Mouse (Mus musculus) ES-E14 (cell line): ENCODE results near the gene Reln. TPM values are rescaled to one million over a fixed set of nuclear protein-coding genes. Genes with fewer than 3 reads are reported as not detected.
A peak's percentile ranks its signal among the peaks of the same experiment; 100 is the strongest.

ENCODE experiments used
- DNase-seq: peaks from one replicate; pipeline ENCODE4 v3.0.0-alpha.2; 2013; ENCODE audit warnings: low read depth, low spot score
- H3K27ac ChIP-seq: 2 replicates; pipeline ENCODE4 v1.5.1; 2012; ENCODE audit warnings: low read depth, mild to moderate bottlenecking, low read length, moderate library complexity, mixed read lengths; ENCODE audit not compliant: poor library complexity, insufficient read depth, severe bottlenecking
- H3K36me3 ChIP-seq: 2 replicates; pipeline ENCODE4 v1.6.1; 2012; ENCODE audit warnings: mild to moderate bottlenecking, low read length, moderate library complexity, mixed read lengths; ENCODE audit not compliant: control insufficient read depth, poor library complexity, insufficient read depth, severe bottlenecking
- H3K4me1 ChIP-seq, 2 experiments: fragments of 150-350 bp in 1 of 2; sonication (generic) in 1 of 2; 2 replicates each; pipeline ENCODE4 v1.6.1; 2012; ENCODE audit warnings: low read length in 2 of 2, mild to moderate bottlenecking in 1 of 2, mixed read lengths in 1 of 2; ENCODE audit not compliant: control insufficient read depth in 2 of 2, insufficient read depth in 2 of 2, poor library complexity in 1 of 2
- H3K4me3 ChIP-seq, 2 experiments: fragments of 150-350 bp in 1 of 2; sonication (generic) in 1 of 2; 2 replicates each; pipeline ENCODE4 v1.5.1; 2012; ENCODE audit warnings: low read length in 2 of 2, low read depth in 1 of 2, mild to moderate bottlenecking in 1 of 2, mixed read lengths in 1 of 2; ENCODE audit not compliant: insufficient read depth in 1 of 2, poor library complexity in 1 of 2, severe bottlenecking in 1 of 2
- H3K9ac ChIP-seq: 2 replicates; pipeline ENCODE4 v1.6.1; 2012; ENCODE audit warnings: low read depth, mild to moderate bottlenecking, low read length, mixed read lengths; ENCODE audit not compliant: poor library complexity, insufficient read depth, severe bottlenecking
- H3K9me3 ChIP-seq: fragments of 150-350 bp; sonication (generic); 2 replicates; pipeline ENCODE4 v1.6.1; 2012; ENCODE audit warnings: low read depth, mild to moderate bottlenecking, low read length; ENCODE audit not compliant: control insufficient read depth, insufficient read depth
- CHD2 ChIP-seq: IDR thresholded peaks from 2 replicates; pipeline ENCODE4 v1.6.1; 2014; ENCODE audit warnings: mild to moderate bottlenecking, low read depth, low read length, inconsistent platforms
- HCFC1 ChIP-seq: IDR thresholded peaks from 2 replicates; pipeline ENCODE4 v1.6.1; 2012; ENCODE audit warnings: low read length, inconsistent platforms, borderline replicate concordance; ENCODE audit not compliant: insufficient read depth
- MAFK ChIP-seq: IDR thresholded peaks from 2 replicates; pipeline ENCODE4 v1.6.1; 2014; ENCODE audit warnings: mild to moderate bottlenecking, low read depth, low read length, inconsistent platforms; ENCODE audit not compliant: insufficient read depth
- ZC3H11A ChIP-seq: IDR thresholded peaks from 2 replicates; pipeline ENCODE4 v1.6.1; 2012; ENCODE audit warnings: low read depth, mild to moderate bottlenecking, inconsistent platforms, low read length, borderline replicate concordance
- ZNF384 ChIP-seq: IDR thresholded peaks from 2 replicates; pipeline ENCODE4 v1.6.1; 2012; ENCODE audit warnings: low read depth, low read length, inconsistent platforms
- in situ Hi-C, 2 experiments: fragments of 600-800 bp; cut with MboI; formaldehyde crosslinking; loops; one replicate each; pipeline ENCODE4 v1.15.1; 2025; ENCODE audit warnings: low sequenced_read_pairs in 2 of 2, inconsistent platforms in 1 of 2; ENCODE audit not compliant: unreplicated experiment in 2 of 2
- total RNA-seq: library from RNA; depleted of rRNA; stranded (reverse); fragments of 300-350 nt; gene quantifications from 2 replicates; pipeline ENCODE4 v1.2.3, GENCODE M21; 2012

Gene Reln
- total RNA-seq, 1 experiment = 2.1 TPM

DNA sequence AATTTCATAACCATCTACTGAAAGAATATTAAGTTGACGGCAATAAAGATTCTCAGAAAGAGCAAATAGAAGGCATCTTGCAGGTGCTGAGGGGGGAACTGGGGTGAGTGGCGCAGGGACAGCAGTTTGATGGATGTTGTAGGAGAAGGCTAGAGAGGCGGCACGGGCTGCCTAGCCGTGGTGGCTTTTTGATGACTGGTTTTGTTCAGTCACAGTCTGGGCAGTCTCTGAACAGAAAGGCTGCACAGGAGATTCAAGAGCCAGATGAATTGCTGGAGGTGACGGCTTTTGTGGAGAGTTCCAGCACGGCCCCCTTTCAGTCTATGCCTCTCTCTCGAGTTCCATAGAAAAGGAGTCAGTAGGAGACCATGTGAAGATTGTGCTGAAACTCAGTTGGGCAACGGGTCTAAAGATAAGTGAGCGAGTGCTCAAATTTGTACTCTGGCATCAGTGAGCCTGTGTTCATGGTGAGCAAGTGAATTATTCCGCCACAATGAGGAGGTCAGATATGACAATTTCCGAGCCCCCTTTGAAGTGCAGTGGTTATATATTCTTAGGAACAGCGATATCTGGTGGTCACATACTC is 409.6 kb downstream of the Reln start:
- Histone ChIP-seq H3K4me3 (no peak overlapping the region), H3K4me1 (no peaks in the 10 kb centered on the region), H3K36me3 (no peaks in the 10 kb centered on the region), H3K9ac (no peak overlapping the region), H3K27ac (no peak overlapping the region), H3K9me3 (no peaks in the 10 kb centered on the region)
- TF ChIP-seq CHD2 (no peak), ZC3H11A (no peak), ZNF384 (no peak), HCFC1 (no peak), MAFK (no peak)
- in situ Hi-C loops = no loop called here
- DNase-seq = no peak

DNA sequence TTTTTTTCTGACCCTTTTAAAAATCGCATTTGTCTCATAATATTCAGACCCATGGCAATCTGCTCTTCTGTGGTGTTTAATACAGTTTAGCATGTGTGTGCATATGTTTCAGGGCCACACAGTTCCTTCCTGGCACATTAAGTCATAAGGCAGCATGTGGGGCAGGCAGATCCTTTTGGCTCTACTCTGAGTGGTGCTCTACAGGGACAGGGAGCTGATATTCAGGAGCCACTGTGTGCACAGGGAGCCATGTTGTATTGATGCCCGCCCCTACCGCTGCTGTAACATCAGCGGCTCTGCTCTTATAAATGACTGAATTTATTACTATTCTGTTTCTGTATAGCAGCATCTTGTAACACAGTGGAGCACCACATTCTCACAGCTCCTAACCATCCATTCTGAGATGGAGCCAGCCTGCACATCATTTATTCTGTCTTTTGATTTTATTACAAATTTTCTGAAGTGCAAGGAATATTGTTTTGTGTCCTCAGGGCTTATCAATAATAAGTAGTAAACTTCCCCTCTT is 410.3 kb downstream of the Reln start:
- Histone ChIP-seq H3K4me3 (no peak overlapping the region), H3K9ac (no peak overlapping the region), H3K9me3 (no peaks in the 10 kb centered on the region), H3K36me3 (no peaks in the 10 kb centered on the region), H3K27ac (no peak overlapping the region), H3K4me1 (no peaks in the 10 kb centered on the region)
- DNase-seq = no peak
- in situ Hi-C loops = no loop called here
- TF ChIP-seq ZNF384 (no peak), MAFK (no peak), HCFC1 (no peak), ZC3H11A (no peak), CHD2 (no peak)

GRCm38 (mm10) chr5:21933340-21934075 is 411.0 kb downstream of the Reln start:
- Histone ChIP-seq H3K4me1 (no peaks in the 10 kb centered on the region), H3K9ac (no peak overlapping the region), H3K4me3 (no peak overlapping the region), H3K9me3 (no peaks in the 10 kb centered on the region), H3K36me3 (no peaks in the 10 kb centered on the region), H3K27ac (no peak overlapping the region)
- no peak for DNase-seq
- in situ Hi-C loops = no loop called here
- no peak for TF ChIP-seq HCFC1
- 0 out of 2 replicates have a peak, but pooled peaks have one; percentile 27 for TF ChIP-seq ZC3H11A

GRCm38 (mm10) chr5:21931151-21931550 is 413.4 kb downstream of the Reln start:
- in situ Hi-C loops = no loop called here
- TF ChIP-seq ZC3H11A = no peak
- Histone ChIP-seq H3K36me3 (no peaks in the 10 kb centered on the region), H3K27ac (no peak overlapping the region), H3K9ac (no peak overlapping the region), H3K9me3 (no peaks in the 10 kb centered on the region), H3K4me1 (no peaks in the 10 kb centered on the region), H3K4me3 (no peak overlapping the region)
- no peak for DNase-seq
